Mouse (Mus musculus) liver, embryonic 14.5 days (tissue): Measurements from ENCODE around the gene Tshr. TPM values are rescaled to one million over a fixed set of nuclear protein-coding genes. Genes with fewer than 3 reads are reported as not detected.
"Not testable (repeated sequence)": the region's sequence is repeated elsewhere in the genome, so short reads cannot be mapped to it uniquely, and the experiment has no call there.

Experiments
- ATAC-seq: fragments of 200-750 bp; cut with Nextera tagmentation; 2 replicates; pipeline ENCODE4 v1.8.0; 2017; ENCODE audit warnings: moderate number of reproducible peaks, mild to moderate bottlenecking, moderate library complexity; ENCODE audit not compliant: insufficient read depth
- DNase-seq, 3 experiments: peaks; one replicate each; pipeline ENCODE4 v3.0.0-alpha.2; 2012 to 2013; ENCODE audit warnings: low read depth in 3 of 3, low spot score in 3 of 3
- H3K27ac ChIP-seq: fragments of 300-500 bp; sonication (generic); 2 replicates; pipeline ENCODE4 v1.5.1; 2014; ENCODE audit warnings: moderate library complexity, mild to moderate bottlenecking, control low read depth, inconsistent platforms
- H3K27me3 ChIP-seq: fragments of 300-500 bp; sonication (generic); 2 replicates; pipeline ENCODE4 v1.6.1; 2014; ENCODE audit warnings: mild to moderate bottlenecking, low read length, moderate library complexity; ENCODE audit not compliant: control insufficient read depth, insufficient read depth
- H3K36me3 ChIP-seq: fragments of 300-500 bp; sonication (generic); replicated peaks from 2 replicates; pipeline ENCODE4 v1.6.1; 2014; ENCODE audit warnings: low read depth; ENCODE audit not compliant: control insufficient read depth, insufficient read depth
- H3K4me1 ChIP-seq, 2 experiments: fragments of 200-500 bp in 1 of 2; fragments of 300-500 bp in 1 of 2; sonication (generic) in 1 of 2; replicated peaks; 2 replicates each; pipeline ENCODE4 v1.6.1; 2012 to 2014; ENCODE audit warnings: antibody characterized with exemption in 1 of 2, inconsistent platforms in 1 of 2, low read length in 1 of 2; ENCODE audit not compliant: control insufficient read depth in 2 of 2, insufficient read depth in 2 of 2
- H3K4me2 ChIP-seq: fragments of 300-500 bp; sonication (generic); 2 replicates; pipeline ENCODE4 v1.6.1; 2014; ENCODE audit warnings: low read depth, mild to moderate bottlenecking, control low read depth, moderate library complexity
- H3K4me3 ChIP-seq, 2 experiments: fragments of 200-500 bp in 1 of 2; fragments of 300-500 bp in 1 of 2; sonication (generic) in 1 of 2; 2 replicates each; pipeline ENCODE4 v1.5.1; 2012 to 2014; ENCODE audit warnings: low read depth in 2 of 2, low read length in 2 of 2, mild to moderate bottlenecking in 2 of 2, control low read depth in 1 of 2, inconsistent platforms in 1 of 2, moderate library complexity in 1 of 2; ENCODE audit not compliant: insufficient read depth in 1 of 2
- H3K9ac ChIP-seq: fragments of 300-500 bp; sonication (generic); replicated peaks from 2 replicates; pipeline ENCODE4 v1.6.1; 2014; ENCODE audit warnings: mild to moderate bottlenecking, control low read depth, moderate library complexity
- H3K9me3 ChIP-seq: fragments of 300-500 bp; sonication (generic); 2 replicates; pipeline ENCODE4 v1.6.1; 2016; ENCODE audit warnings: low read length, mixed read lengths; ENCODE audit not compliant: control insufficient read depth
- CTCF ChIP-seq: IDR thresholded peaks from 2 replicates; pipeline ENCODE4 v1.5.1; 2016; ENCODE audit warnings: antibody characterized with exemption, low read depth, control low read depth
- EP300 ChIP-seq: IDR thresholded peaks from 2 replicates; pipeline ENCODE4 v1.6.1; 2016; ENCODE audit warnings: antibody characterized with exemption, low read depth
- WGBS: fragments of 180-500 bp; shearing (Covaris S2); extraction: QIAGEN DNeasy Blood & Tissue Kit; methylation state at CpG from one replicate; pipeline ENCODE4 v1.1.7; 2014; ENCODE audit not compliant: insufficient replicate concordance; 5-methylcytosine and 5-hydroxymethylcytosine counted together
- polyA plus RNA-seq, 2 experiments: library from polyadenylated mRNA; depleted of rRNA in 1 of 2; stranded (reverse) in 1 of 2; unstranded in 1 of 2; fragments of >200 nt; fragmentation: Nextera tagmentation in 1 of 2; extraction: Ambion mirVana in 1 of 2; gene quantifications; 2 replicates each; pipeline versions ENCODE4 v1.2.1 to v1.2.3; 2012 to 2014

Tshr gene
- polyA plus RNA-seq, 2 experiments: not detected

DNA sequence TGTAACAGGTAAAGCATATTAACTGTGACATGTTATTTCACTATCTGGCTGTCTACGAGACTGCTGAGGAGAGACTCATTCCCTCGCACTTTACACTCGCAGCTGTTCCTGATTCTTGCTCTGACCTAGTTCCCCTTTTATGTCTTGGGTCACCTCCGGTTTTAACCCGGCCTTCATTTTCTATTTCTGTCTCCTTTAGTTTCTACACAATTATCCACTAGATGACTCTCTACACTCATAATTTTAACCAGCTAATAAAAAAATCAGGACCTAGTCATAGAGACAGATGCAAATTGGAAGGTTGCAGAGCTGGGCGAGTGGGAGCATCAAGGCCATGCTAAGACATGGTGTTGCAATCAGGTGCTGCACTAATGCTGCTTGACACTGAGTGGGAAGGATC, 150.2 kb downstream of the Tshr start:
- no peak for DNase-seq
- WGBS: 25% methylated on average over 6 of the region's 6 CpGs

DNA sequence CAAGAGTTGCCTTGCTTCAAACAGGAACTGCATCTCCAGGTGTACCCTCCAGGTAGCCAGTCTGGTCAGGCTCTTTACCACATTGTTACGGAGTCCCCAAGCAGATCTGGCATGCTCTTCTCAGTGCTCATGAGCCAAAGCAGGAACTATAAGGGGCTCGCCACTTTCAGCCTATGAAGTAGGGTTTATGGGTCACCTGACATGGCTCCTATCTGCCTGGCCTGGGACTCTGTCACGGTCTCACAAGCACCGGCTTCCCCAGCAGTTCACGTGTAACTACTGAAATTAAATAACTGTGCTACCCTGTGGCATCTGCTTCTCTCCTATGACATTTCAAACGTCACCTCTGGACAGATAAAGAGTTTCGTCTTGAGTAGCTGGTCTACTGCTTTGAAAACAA, 155.8 kb downstream of the Tshr start:
- Histone ChIP-seq H3K4me3 (no peak overlapping the region), H3K9ac (no peak overlapping the region), H3K4me1 (no peaks in the 10 kb centered on the region), H3K27ac (no peak overlapping the region), H3K4me2 (no peak overlapping the region), H3K9me3 (no peaks in the 10 kb centered on the region), H3K27me3 (no peaks in the 10 kb centered on the region), H3K36me3 (no peaks in the 10 kb centered on the region)
- TF ChIP-seq EP300: no peak
- no peak for TF ChIP-seq CTCF
- DNase-seq (no peak), ATAC-seq (no peak)
- WGBS: 67% methylated on average over 7 of the region's 7 CpGs

More for the DNA sequence above, 150.2 kb downstream of the Tshr start:
- H3K4me3 ChIP-seq: no peak overlapping the region
- ATAC-seq: no peak
- TF ChIP-seq EP300 (no peak), CTCF (no peak)
- H3K36me3 ChIP-seq: no peaks in the 10 kb centered on the region
- H3K4me2 ChIP-seq: no peak overlapping the region
- no peak overlapping the region for H3K27ac ChIP-seq
- H3K9ac ChIP-seq: no peak overlapping the region
- no peaks in the 10 kb centered on the region for H3K27me3 ChIP-seq
- no peaks in the 10 kb centered on the region for H3K9me3 ChIP-seq
- H3K4me1 ChIP-seq: no peaks in the 10 kb centered on the region

DNA sequence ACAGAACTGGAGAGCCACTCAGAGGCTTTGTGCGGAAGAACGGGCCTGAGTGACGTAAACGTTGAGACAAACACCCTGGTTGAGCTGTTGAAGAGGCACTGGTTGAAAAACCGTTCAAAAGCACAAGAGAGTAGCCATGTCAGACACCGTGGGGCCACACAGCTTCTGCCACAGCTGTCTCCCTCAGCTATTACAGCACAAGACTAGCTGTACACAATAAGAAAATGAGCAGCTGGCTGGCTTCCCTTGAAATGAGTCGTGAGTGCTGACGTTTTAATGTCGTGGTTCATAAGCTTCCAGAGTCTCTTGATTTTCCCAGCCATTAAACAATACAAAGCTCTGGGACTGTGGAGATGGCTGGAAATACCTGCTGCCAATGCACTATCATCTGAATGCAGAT, 165.1 kb downstream of the Tshr start:
- no peak for ATAC-seq

DNA sequence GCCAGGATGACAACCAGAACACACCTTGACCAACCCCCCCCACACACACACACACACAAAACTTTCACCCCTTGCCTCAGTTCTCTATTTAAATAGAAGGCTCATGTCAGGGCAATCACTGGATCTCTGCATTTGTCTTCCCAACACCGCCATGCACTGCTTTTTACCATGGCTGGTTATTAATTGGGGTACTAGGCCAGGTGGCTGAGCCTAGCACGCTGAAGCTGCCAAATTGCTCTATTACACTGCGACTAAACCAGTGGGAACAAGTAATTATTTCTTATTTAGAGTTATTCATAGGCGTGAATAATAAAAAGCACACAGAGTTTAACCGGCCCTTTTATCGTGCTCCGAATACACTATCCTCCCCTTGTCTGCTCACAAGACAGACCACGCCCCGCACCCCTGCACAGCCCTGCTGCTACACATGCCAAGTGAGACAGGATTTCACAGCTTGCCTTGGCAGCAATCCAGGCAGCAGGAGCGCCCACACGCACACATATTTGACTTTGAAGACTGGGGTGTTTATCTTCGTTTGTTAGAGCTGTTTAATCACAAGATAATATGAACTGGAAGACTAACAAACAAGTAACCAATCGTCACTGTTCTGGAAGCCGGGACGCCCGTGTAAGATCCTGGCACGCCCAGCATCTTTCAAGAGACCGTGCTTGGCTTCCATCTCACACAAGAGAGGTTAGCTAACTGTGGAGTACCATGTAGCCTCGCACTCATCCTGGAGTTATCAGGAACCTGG, 167.6 kb downstream of the Tshr start:
- DNase-seq (no peak), ATAC-seq (no peak)
- Histone ChIP-seq H3K4me3 (no peak overlapping the region), H3K27me3 (no peaks in the 10 kb centered on the region), H3K4me2 (no peak overlapping the region), H3K9me3 (no peaks in the 10 kb centered on the region), H3K9ac (no peak overlapping the region), H3K4me1 (no peaks in the 10 kb centered on the region), H3K36me3 (peaks cover 3% of the 10 kb centered on the region), H3K27ac (no peak overlapping the region)
- TF ChIP-seq CTCF (no peak), EP300 (no peak)
- 68% methylated on average over 19 of the region's 19 CpGs for WGBS

More for the DNA sequence above, 165.1 kb downstream of the Tshr start:
- Histone ChIP-seq H3K36me3 (no peaks in the 10 kb centered on the region), H3K27ac (no peak overlapping the region), H3K9me3 (no peaks in the 10 kb centered on the region), H3K4me2 (no peak overlapping the region), H3K4me3 (no peak overlapping the region), H3K4me1 (no peaks in the 10 kb centered on the region), H3K9ac (no peak overlapping the region), H3K27me3 (no peaks in the 10 kb centered on the region)
- no peak for DNase-seq
- TF ChIP-seq EP300 (no peak), CTCF (no peak)
- WGBS: 80% methylated on average over 9 of the region's 9 CpGs

DNA sequence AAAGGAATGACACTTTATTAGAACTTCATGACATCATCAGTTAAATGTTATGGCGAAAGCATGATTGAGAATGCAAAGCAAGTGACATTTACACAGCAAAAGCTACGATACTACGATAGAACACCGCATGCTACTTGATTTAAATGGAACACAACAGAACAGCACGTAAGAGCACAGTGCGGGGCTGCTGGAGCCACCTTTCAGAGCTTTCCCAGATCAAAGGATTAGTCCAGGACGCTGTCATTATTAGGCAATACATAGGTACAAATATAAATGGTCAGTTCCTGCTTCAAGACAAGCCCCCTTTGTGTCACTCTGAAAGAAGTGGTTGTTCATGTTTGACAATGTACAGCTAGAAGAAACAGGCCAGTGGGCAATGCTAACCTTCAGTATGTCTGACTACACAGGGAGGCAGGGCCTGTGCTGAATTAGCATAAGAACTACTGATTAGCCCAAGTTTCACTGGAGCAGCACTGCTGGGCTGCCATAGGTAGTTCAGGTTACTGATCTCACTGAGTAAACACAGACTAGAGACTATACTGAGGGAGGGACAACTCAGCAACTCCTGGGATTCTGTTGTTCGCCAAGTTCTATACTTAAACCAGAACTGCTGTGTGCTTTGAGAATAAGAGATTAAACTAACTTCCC, 173.1 kb downstream of the Tshr start:
- not testable (repeated sequence) for H3K4me2 ChIP-seq, H3K27ac ChIP-seq, H3K4me3 ChIP-seq, DNase-seq, H3K9me3 ChIP-seq, H3K4me1 ChIP-seq, H3K27me3 ChIP-seq, H3K9ac ChIP-seq
- WGBS: 87% methylated on average over 8 of the region's 8 CpGs
- peaks cover 28% of the 10 kb centered on the region for H3K36me3 ChIP-seq
- ATAC-seq: peak; percentile 62

DNA sequence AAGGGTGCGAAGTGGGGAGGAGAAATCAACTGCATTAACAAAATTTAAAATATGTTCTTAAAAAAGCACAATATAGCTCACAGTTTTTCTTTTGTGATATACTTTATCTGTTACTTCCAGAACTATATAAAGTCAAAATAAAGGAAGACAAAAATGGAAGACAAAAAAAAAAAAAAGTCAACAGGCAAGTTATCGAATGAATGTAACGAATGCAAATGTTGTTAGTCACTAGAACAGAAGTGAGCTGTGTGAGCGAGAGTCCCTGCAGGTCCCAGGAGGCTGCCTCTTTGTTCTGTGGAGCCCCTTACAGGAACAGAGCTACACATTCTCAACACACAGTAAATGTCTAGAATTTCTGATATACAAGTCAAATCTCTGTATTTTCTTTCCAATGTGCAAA, 173.8 kb downstream of the Tshr start:
- not testable (repeated sequence) for DNase-seq, H3K9me3 ChIP-seq, H3K4me2 ChIP-seq, H3K27ac ChIP-seq, H3K27me3 ChIP-seq, H3K4me3 ChIP-seq, H3K4me1 ChIP-seq, H3K9ac ChIP-seq, ATAC-seq
- H3K36me3 ChIP-seq: peaks cover 35% of the 10 kb centered on the region
- 83% methylated on average over 4 of the region's 4 CpGs for WGBS
